Mouse (Mus musculus) telencephalon, adult 2 months (tissue): ENCODE measurements around the gene Gpr135.

Experiments
- DNase-seq: peaks from one replicate; pipeline ENCODE4 v3.0.0-alpha.2; 2011; ENCODE audit warnings: low read depth, low spot score

Gpr135 gene

DNA sequence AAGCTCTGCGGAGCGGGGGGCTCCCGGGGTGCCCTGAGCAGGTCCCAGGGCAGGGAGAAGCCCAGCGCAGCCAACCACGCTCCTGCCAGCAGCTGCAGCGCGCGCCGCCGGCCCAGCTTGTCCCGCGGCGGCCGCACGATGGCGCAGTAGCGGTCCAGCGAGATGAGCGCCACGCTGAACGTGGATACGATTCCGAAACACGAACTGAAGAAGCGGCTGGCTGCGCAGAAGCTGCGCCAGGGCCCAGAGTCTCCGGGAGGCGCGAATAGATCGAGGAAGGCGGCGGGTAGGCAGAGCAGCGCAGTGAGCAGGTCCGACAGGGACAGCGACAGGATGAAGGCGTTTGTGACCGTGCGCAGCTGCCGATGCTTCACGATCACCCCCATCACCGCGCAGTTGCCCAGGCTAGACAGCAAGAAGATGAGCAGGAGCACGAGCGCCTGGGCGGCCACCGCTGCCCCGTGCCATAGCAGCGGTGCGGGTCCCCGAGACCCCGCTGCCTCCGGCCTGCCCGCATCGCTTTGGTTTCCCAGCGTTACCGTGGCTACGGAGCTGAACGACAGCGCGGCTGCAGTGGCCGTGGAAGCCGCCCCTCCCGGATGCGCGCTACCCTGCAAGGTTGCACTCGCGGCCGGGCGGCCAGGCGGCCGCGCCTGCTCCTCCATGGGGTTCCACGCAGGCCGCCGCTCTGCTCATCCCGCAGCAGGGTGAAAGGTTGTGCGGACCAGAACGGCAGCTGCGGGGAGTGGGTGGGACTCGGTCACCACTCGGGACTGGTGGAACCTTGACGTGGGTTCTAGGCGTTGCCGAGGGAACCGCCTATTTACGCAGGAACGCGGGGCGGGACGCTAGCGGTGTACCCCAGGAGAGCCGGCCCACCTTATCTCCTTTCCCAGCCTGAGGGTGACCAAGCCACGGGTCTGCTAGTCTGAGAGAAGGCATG lies at the start of gene Gpr135:
Gpr135 (minus strand) TSS at position 799 of the 943 bp plus-strand sequence.
- peak; percentile 72 for DNase-seq

DNA sequence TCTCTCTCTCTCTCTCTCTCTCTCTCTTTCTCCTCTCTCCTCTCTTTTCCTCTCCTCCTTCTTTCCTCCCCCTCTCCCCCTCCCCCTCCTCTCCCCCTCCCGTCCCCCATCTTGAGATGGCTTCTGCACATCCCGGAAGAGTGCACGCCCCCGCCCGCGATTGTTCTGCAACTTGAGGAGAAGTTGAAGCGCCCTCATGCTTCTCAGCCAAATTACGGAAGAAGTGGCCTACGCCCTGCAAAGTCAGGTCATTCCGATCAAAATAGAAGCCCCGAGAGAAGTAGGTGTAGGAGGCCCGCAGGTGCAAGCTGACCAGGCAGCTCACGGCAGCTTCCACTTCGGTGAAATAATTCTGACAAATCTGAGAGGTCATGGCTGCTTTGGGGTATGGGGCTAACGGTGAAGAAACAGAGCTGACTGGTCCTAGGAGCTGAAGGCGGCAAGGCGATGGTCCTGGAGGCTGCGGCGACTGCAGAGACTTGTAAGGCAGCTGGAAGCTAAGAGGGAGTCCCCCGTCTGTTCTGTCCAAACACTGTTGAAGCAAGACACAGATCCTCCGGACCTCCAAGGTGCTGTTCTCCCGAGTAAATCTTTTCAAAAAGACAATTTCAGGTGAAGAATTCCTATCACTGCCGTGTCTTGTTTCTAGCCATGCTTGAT lies 44.9 kb upstream of the Gpr135 start:
- no peak for DNase-seq

DNA sequence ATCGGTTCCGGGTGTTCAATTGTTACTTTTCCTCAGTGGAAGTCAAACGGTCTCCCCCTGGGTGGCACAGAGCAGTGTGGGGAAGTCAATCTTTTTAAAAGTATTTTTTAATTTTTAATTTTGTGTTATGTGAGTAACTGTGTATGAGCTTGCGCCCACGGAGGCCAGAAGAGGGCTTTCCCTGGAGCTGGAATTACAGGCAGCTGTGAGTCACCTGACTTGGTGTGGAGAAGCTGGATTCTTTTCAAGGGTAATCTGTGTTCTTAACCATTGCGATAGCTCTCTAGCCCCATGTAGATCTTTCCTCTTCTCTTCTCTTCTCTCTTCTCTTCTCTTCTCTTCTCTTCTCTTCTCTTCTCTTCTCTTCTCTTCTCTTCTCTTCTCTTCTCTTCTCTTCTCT lies 44.2 kb upstream of the Gpr135 start:
- no peak for DNase-seq

DNA sequence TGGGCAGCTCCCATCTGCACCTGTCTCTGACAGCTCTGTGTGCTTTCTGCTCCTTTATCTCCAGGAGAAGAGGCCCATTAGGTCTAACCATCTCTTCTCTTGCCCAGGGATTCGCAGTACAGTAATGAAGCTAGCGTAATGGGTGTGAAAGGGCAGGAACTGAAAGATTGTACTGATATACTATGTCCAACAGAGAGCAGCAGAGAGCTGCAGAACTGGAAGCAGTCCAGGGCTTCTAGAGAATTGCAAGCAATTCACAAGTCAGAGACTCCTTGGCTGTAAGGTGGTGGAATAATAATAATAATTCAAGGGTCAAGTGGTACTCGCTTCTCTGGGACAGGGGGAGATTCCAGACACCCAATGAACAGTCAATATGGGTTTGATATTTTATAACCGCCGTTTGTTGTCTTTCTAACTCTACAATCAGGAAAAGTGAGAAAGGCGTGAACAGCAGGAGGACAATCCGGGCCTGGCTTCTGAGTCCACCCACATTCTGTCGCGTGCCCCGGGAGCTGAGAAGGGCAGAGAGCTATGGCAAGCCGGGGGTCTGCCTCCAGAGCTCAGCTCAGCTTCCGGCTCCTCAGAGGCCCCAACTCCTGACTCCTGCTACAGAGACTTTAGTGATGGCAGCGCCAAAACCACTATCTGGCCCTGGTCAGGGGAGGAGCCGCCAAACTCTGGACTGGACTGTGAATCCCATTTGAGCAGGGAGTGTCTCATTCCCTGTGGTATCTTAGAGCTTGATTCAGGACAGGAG lies 33.8 kb upstream of the Gpr135 start:
- DNase-seq: no peak

DNA sequence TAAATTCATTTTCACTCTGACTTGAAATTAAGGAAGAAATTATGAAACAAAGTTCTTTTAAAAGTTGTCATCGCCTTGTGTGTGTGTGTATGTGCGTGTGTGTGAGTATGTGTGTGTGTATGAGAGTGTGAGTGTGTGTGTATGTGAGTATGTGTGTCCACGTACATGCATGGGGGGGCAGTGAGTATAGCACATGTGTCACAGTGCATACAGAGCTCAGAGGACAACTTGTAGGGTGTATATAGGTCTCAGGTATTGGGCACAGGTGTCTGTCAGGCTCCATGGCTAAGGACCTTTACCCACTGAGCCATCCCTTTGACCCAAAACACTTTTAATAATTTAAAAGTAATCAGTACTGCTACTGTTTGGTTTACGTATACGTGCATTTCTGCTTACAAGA lies 33.1 kb upstream of the Gpr135 start:
- DNase-seq: no peak

DNA sequence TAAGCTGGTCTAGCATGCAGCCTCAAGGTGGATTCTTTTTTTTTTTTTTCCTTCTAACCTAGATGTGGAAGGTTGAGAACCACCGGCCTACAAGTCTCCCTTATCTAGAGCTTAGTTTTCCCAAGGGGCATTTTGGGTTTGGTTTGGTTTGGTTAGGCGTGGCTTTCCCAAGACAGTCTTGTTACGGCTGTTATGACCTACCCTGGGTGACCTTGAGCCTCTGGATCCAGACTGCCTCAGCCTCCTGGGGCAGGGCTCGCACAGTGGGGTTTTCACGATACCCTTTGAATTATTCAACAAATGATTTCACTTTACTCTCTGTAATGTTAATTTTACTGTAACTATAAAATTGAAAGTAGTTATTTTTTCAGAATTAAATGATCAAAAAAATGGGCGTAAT lies 31.9 kb upstream of the Gpr135 start:
- no peak for DNase-seq

DNA sequence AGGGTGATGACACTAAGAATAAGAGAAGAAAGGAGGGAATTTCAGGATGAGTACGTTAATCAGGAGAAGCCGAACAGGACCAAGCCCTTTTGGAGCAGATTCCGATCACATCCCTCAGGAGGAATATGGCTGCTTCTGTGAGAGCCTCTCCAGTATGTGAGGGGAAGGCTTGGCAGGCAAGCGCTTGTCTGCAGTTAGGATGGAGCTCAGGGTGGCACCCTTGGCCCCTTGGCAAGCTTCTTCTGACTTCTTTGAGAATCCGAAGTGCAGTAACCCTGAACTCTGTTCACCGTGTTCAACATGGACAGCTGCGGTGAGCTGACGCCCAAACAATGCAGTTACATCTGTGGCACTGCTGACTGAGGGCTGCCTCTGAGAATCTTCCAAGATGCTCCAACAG lies 26.0 kb upstream of the Gpr135 start:
- DNase-seq: no peak

DNA sequence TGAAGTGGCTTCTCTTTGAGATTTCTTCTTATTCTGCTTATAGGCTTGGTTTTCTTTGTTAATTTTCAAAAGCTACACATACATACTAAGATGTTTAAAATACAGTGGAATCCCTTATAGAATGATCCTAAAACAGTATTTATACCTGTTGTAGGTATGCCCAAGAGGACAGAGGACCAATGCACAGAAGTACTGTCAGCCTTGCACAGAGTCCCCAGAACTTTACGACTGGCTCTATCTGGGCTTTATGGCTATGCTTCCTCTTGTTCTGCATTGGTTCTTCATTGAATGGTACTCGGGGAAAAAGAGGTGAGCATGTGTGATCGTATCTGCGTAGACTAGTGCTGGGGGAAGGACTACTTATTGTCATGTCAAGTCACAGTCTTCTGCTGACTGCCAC lies 18.9 kb upstream of the Gpr135 start:
- no peak for DNase-seq

DNA sequence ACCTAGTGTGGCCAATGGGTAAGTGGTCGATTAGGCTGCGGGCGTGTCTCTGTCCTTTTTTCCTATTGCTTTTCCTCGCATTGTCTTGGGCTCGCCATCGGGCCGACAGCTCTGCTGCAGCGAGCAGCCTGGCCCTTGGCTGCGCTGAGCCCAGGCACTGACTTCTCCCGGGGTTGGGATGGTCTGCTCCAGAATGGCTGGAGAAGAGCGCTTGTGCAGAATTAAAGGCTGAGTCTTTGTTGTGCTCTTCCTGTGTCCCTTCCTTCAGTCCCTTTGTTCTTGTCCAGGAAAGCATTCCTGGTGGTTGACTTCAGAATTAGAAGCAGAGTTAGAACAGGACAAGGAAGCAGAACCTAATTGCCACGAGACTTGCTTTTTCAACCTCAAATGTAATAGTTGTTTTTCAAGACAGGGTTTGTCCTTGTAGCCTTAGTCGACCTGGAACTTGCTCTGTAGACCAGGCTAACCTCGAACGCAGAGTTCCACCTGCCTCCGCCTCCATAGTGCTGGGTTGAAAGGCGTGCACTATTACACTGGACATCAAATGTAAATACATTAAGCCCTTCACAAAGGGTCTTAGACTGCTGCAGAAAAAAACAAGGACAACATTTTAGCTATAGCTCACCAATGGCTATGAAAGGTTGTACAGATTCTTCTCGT lies 15.4 kb upstream of the Gpr135 start:
- peak; percentile 42 for DNase-seq

DNA sequence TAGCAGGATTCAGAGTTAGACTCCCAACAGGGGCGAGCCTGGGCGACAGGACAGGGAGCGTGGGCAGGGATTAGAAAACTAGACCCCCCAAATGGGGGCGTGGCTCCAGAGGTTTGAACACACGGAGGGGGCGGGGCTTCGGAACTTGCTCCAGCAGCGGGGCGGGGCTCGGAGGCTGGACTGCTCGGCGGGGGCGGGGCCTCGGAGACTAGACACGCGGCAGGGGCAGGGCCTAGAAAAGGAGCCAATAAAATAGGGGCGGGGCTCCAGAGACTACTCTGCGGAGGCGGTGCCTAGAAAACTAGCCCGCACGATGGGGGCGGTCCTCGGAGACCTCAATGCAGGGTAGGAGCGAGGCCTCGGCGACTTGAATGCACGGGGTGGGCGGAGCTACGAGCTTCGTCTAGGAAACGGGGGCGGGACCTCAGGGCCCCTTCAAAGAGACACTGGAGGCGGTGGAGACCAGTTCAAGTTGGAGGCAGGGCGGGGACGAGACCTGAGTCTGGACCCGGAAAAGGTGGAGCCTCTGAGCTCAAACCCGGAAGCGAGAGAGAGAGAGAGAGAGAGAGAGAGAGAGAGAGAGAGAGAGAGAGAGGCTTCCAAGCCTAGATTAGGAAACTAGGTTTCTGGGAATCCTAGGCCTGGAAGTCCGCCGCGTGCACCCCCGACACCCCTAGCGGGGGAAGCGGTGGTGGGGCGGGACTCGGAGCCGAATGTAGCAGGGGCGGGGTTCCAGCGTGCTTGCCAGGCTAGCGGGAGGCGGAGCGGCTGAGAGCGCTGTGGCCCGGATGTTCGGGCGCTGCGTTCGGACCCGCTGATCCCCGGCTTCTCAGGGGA lies 14.6 kb upstream of the Gpr135 start, which contains the start of the genes L3hypdh and Jkamp:
L3hypdh (minus strand) TSS at position 111 of the 837 bp plus-strand sequence.
Jkamp (plus strand) TSS at position 261 of the 837 bp plus-strand sequence.
- DNase-seq: peak; percentile 99

DNA sequence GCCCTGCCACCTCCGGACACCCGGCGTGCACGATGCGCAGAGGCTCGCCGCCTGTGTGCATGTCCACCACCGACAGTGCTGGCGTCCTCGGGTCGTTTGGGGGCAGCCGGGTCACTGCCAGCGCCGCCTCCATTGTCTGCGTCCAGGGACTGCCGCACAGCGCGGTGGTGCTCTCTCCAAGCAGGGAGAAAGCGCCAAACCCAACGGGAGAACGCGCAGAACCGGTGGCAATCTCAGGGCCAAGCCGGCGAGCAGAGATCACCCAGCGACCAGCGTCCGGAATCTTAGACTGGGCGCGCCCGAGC lies 14.1 kb upstream of the Gpr135 start:
- no peak for DNase-seq

DNA sequence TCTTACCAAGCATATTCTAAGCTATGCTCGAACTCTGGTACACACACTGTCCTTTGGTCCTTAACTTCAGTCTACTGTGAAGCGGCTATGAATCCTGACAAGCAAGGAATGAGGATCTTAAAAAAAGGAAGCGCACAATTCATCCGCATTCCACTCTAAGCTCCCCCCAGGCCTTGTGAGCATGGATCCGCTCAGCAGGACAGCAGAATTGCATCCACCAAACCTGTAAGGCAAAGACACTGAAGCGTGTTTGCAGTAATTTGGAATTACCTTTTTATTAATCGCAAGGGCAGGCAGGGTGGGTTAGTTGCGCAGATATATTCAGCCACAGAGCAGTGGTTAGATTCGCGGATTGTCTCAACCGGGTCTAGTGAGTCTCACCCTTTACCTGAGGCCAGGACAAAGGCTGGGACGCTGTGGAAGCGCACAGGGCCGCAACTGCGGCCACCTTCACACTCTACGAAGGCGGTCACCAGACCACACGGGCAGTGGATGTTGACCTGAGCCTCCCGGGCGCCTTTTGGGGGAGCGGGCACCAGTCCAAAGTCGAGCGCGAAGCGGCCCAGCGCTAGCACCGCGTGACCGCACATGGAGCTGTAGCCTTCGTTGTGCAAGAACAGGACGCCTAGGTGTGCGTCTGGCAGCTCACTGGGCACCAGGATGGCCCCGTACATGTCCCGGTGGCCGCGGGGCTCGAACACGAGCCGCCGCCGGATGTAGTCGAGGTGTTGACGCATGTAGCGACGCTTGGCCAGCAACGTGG lies 13.5 kb upstream of the Gpr135 start:
- DNase-seq: no peak

DNA sequence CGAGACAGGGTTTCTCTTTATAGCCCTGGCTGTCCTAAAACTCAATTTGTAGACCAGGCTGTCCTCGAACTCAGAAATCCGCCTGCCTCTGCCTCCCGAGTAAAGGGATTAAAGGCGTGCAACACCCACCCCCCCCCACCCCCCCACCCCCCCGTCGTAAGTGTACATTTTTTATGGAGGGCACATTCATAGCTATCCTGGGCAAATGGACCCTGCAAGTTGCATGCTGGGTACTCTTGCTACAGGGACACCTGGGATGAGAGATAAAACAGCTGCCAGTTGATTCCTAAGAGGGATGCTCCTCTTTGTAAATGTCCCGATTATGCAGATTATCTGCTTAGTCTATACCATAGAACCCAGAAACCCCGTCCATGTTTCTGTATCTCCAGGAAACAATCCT lies 12.3 kb upstream of the Gpr135 start:
- DNase-seq: no peak

DNA sequence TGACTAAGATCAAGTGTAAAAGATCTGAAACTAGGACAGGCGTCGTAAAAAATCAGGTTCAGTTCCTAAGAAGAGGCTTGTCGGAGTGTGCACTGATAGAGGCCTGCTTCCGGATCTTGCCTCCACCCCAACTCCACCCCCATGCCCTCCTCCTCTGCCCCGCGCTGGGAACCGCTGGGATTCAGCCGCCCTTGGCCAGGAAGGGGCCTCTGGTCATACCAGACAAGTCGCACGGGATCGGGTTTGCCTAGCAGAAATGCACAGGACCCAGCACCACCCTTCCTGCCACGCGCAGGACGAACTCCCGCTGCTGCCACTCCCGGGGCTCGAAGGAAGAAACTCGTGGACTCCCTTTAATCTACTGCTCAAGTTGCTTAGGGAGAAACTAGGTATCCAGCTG lies 11.4 kb upstream of the Gpr135 start:
- DNase-seq: no peak

DNA sequence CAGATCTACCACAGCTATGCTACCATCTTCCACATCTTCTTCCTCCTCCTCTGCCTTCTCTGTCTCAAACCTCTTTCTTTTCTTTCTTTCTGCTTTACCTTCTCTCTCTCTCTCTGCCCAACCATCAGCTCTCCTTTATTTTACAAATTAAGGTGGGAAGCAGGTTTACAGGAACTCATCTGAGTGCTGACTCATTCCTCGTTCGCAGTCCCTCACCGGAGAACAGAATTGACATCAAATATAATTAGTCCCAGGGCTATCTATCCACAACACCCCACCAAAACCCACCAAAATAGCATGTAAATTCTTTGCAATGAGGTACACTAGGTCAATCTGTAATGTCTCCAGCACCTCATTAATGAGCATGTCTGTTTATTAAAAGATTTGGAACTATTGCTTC lies 11.0 kb upstream of the Gpr135 start:
- DNase-seq: no peak

DNA sequence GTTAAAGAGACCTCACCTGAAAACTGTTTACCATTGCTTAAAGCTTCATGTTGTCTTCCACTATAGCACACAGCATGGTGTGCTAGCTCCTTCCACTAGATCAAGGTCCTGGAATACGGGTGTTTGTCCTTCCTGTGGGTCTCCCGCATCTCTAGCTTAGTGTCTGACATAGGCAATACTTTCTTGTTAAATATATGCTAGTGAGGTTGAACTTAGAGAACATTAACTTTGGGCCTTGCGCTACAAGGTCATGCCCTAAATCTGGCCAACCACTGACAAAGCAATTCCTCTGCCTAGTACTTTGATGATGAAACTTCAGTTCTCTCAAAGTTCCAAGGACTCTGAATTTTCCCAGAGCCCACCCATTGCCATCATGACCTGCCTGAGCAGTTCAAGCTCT lies 7.3 kb upstream of the Gpr135 start:
- DNase-seq: no peak

DNA sequence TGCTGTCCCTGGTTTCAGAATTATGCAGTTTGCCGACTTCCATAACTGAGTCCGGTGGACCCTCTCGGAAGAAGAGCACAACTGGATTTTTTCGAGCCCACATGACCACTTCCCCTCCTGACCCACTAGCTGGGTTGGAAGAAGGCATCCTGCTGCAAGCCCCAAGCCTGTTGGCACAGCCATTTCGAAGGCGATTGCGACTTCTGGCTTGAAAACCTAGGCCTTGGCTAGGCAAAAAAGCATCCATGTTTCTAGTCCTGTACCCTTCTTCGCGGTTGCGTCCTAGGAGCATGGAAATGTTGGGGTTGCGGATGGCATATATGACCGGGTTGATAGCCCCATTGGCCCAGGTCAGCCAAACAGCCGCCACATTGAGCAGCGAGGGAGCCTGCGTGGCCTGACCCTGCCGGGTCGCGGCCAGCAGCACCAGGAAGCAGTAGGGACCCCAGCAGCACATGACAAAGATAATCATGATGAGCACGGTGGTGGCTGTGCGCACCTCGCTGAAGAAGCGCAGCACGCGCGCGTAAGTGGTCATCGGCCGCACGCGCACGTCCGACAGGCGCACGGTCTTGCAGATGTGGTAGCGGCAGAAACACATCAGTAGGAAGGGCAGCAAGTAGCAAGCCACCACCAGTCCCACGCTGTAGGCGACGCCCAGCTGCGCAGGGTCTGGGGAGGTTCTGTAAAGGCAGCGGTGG lies 1.1 kb downstream of the Gpr135 start:
- DNase-seq: no peak

DNA sequence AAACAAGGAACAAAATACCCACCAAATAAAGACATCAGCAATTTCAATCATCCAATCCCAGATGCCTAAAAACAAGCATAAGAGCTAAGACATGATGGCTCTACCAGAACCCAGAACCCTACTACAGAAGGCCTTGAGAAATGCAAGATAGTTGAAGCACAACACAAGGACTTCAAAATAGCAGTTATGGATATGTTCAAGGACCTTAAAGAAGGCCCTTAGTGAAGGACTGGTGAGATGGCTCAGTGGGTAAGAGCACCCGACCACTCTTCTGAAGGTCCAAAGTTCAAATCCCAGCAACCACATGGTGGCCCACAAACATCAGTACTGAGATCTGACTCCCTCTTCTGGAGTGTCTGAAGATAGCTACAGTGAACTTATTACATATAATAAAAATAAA lies 13.1 kb downstream of the Gpr135 start:
- no peak for DNase-seq

DNA sequence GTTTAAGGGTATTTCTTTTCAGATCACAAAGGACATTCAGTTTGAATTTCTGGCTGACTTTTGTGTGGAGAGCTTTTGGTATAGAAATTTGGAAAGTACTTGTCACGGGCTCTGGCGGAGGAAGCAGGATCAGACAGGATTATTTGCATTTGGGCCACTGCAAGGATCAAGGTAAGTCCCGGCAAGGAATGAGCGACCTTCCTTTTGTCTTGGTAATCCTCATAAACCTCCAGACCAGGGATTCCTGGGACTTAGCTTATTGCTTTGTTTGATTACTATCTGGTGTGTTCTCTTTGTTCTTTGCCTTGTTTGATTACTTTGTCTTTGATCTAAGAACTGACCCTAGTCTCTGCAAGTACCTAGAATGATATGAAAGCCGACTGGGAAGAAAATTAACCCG lies 17.1 kb downstream of the Gpr135 start:
- no peak for DNase-seq

DNA sequence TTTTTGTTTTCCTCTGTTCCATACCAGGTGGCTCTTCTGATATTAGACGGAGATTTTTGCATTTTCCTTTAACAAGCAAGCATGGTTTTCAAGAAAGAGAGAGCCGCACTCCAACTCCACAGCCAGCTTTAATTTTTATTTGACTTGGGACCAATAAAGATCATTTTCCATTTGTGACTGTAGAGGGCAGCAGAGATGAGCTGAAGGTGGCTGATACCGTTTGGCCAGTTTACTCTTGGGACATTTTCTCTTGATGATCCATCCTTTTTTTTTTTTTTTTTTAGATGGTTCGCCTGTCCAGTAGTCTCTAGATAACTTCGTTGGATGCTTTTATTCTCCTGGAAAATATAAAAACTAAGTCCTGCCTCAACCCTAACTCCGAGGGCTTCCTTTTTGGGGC lies 17.6 kb downstream of the Gpr135 start:
- no peak for DNase-seq
